1 mouse cellular context compared by ENCODE assay signal in genomic region chr7:25238829-25239623, GRCm38 (mm10).
A peak's percentile ranks its signal among the peaks of the same experiment; 100 is the strongest.
TF ChIP-seq lines count a peak whose summit lies in the region.

No protein-coding gene starts in this region.

TF ChIP-seq in CH12.LX, 34 proteins besides CTCF, POLR2A, EP300 and RAD21:
- TF ChIP-seq E2F4 (IDR thresholded peaks at IDR 0.05; ENCODE audit: insufficient replicate concordance, low read depth, low read length) = no peak
- TF ChIP-seq KAT2A (IDR thresholded peaks at IDR 0.05; ENCODE audit: insufficient replicate concordance, low read length) = peak; percentile 92; the same call in 1 of the 2 replicates
- no peak for TF ChIP-seq POLR2AphosphoS2 (IDR thresholded peaks at IDR 0.05; ENCODE audit: low read depth, low read length)
- peak; percentile 43; the same call in 1 of the 2 replicates for TF ChIP-seq NRF1 (IDR thresholded peaks at IDR 0.05; ENCODE audit: low read depth, low read length)
- TF ChIP-seq GABPA (IDR thresholded peaks at IDR 0.05; ENCODE audit: insufficient replicate concordance, low read depth, low read length) = peak; percentile 20; the same call in 1 of the 2 replicates
- no peak for TF ChIP-seq UBTF (IDR thresholded peaks at IDR 0.05; ENCODE audit: low read depth, low read length)
- no peak for TF ChIP-seq RCOR1 (conservative IDR thresholded peaks at IDR 0.05; ENCODE audit: low read depth, low read length)
- no peak for TF ChIP-seq ZMIZ1 (IDR thresholded peaks at IDR 0.05; ENCODE audit: low read depth, low read length)
- TF ChIP-seq IRF4 (IDR thresholded peaks at IDR 0.05; ENCODE audit: low read depth, low read length) = peak; percentile 63
- TF ChIP-seq SIN3A (IDR thresholded peaks at IDR 0.05; ENCODE audit: low read length) = peak; percentile 90
- TF ChIP-seq TBP (conservative IDR thresholded peaks at IDR 0.05; ENCODE audit: low read depth, low read length) = 0 out of 2 replicates have a peak, but pooled peaks have one; percentile 53
- TF ChIP-seq USF1 (IDR thresholded peaks at IDR 0.05; ENCODE audit: low read depth, low read length) = no peak
- peak; percentile 71; the same call in 1 of the 2 replicates for TF ChIP-seq TCF12 (IDR thresholded peaks at IDR 0.05; ENCODE audit: low read depth, low read length)
- peak; percentile 58; the same call in 1 of the 2 replicates for TF ChIP-seq MEF2A (IDR thresholded peaks at IDR 0.05; ENCODE audit: borderline replicate concordance, low read depth, low read length)
- TF ChIP-seq ETS1 (conservative IDR thresholded peaks at IDR 0.05; ENCODE audit: low read depth, low read length) = no peak
- TF ChIP-seq JUND (conservative IDR thresholded peaks at IDR 0.05; ENCODE audit: low read depth, low read length) = no peak
- peak; percentile 80 for TF ChIP-seq MXI1 (IDR thresholded peaks at IDR 0.05; ENCODE audit: low read depth, low read length)
- TF ChIP-seq HCFC1 (IDR thresholded peaks at IDR 0.05; ENCODE audit: low read depth, low read length) = peak; percentile 96
- 0 out of 2 replicates have a peak, but pooled peaks have one; percentile 28 for TF ChIP-seq NELFE (IDR thresholded peaks at IDR 0.05; ENCODE audit: low read depth, low read length)
- TF ChIP-seq ZKSCAN1 (IDR thresholded peaks at IDR 0.05; ENCODE audit: borderline replicate concordance, low read depth, low read length) = no peak
- peak; percentile 29; the same call in 1 of the 2 replicates for TF ChIP-seq CHD2 (IDR thresholded peaks at IDR 0.05; ENCODE audit: low read length)
- no peak for TF ChIP-seq MAFK (IDR thresholded peaks at IDR 0.05; ENCODE audit: insufficient replicate concordance, low read length)
- peak; percentile 26; the same call in 1 of the 2 replicates for TF ChIP-seq ZC3H11A (IDR thresholded peaks at IDR 0.05; ENCODE audit: low read depth, low read length)
- TF ChIP-seq MYC (IDR thresholded peaks at IDR 0.05; ENCODE audit: low read depth, low read length) = peak; percentile 86
- no peak for TF ChIP-seq MAZ (IDR thresholded peaks at IDR 0.05; ENCODE audit: low read depth, low read length)
- TF ChIP-seq ZNF384 (IDR thresholded peaks at IDR 0.05; ENCODE audit: low read depth, low read length) = no peak
- TF ChIP-seq ELF1 (IDR thresholded peaks at IDR 0.05; ENCODE audit: low read depth, low read length) = peak; percentile 96
- peak; percentile 85; the same call in 1 of the 2 replicates for TF ChIP-seq MAX (IDR thresholded peaks at IDR 0.05; ENCODE audit: low read length)
- no peak for TF ChIP-seq PAX5 (IDR thresholded peaks at IDR 0.05; ENCODE audit: low read length)
- TF ChIP-seq BHLHE40 (IDR thresholded peaks at IDR 0.05; ENCODE audit: low read depth, low read length) = peak; percentile 58
- no peak for TF ChIP-seq JUN (IDR thresholded peaks at IDR 0.05; ENCODE audit: insufficient read depth, low read depth, low read length)
- peak; percentile 82 for TF ChIP-seq SMC3 (IDR thresholded peaks at IDR 0.05; ENCODE audit: low read depth, low read length)
- TF ChIP-seq USF2 (conservative IDR thresholded peaks at IDR 0.05; ENCODE audit: low read depth, low read length) = no peak
- TF ChIP-seq CHD1 (IDR thresholded peaks at IDR 0.05; ENCODE audit: low read depth, low read length) = no peak
TF ChIP-seq in CH12.LX: peak in this region for 18.
